Mouse (Mus musculus) intestine, postnatal 0 days (tissue): ENCODE data around the gene Map1a. TPM values are rescaled to one million over a fixed set of nuclear protein-coding genes. Genes with fewer than 3 reads are reported as not detected.

Source experiments
- ATAC-seq: fragments of 200-750 bp; cut with Nextera tagmentation; 2 replicates; pipeline ENCODE4 v1.8.0; 2017; ENCODE audit warnings: mild to moderate bottlenecking, moderate TSS enrichment, moderate library complexity
- H3K27ac ChIP-seq: fragments of 300-500 bp; sonication (generic); 2 replicates; pipeline ENCODE4 v1.5.1; 2014; ENCODE audit warnings: mild to moderate bottlenecking, low read depth, low read length, moderate library complexity
- H3K27me3 ChIP-seq: fragments of 300-500 bp; sonication (generic); replicated peaks from 2 replicates; pipeline ENCODE4 v1.6.1; 2014; ENCODE audit warnings: low read length, mixed read lengths; ENCODE audit not compliant: control insufficient read depth, insufficient read depth
- H3K36me3 ChIP-seq: fragments of 300-500 bp; sonication (generic); 2 replicates; pipeline ENCODE4 v1.6.1; 2014; ENCODE audit warnings: mild to moderate bottlenecking, moderate library complexity; ENCODE audit not compliant: control insufficient read depth, insufficient read depth
- H3K4me1 ChIP-seq: fragments of 300-500 bp; sonication (generic); replicated peaks from 2 replicates; pipeline ENCODE4 v1.6.1; 2014; ENCODE audit warnings: antibody characterized with exemption, low read length, mixed read lengths; ENCODE audit not compliant: control insufficient read depth, insufficient read depth
- H3K4me2 ChIP-seq: fragments of 300-500 bp; sonication (generic); replicated peaks from 2 replicates; pipeline ENCODE4 v1.6.1; 2014; ENCODE audit warnings: low read depth, mild to moderate bottlenecking, moderate library complexity
- H3K4me3 ChIP-seq: fragments of 300-500 bp; sonication (generic); 2 replicates; pipeline ENCODE4 v1.5.1; 2014; ENCODE audit warnings: low read depth, low read length
- H3K9ac ChIP-seq: fragments of 300-500 bp; sonication (generic); 2 replicates; pipeline ENCODE4 v1.6.1; 2014; ENCODE audit warnings: mild to moderate bottlenecking, low read depth, low read length
- H3K9me3 ChIP-seq: fragments of 300-500 bp; sonication (generic); 2 replicates; pipeline ENCODE4 v1.6.1; 2016; ENCODE audit warnings: mixed run types; ENCODE audit not compliant: control insufficient read depth
- CTCF ChIP-seq: sonication (generic); IDR thresholded peaks from 2 replicates; pipeline ENCODE4 v1.5.1; 2016; ENCODE audit warnings: low read depth, mild to moderate bottlenecking, control low read depth, antibody characterized with exemption, moderate library complexity
- WGBS: fragments of 180-500 bp; shearing (Covaris S2); extraction: QIAGEN DNeasy Blood & Tissue Kit; methylation state at CpG from one replicate; pipeline ENCODE4 v1.1.7; 2014; 5-methylcytosine and 5-hydroxymethylcytosine counted together
- polyA plus RNA-seq: library from polyadenylated mRNA; unstranded; fragments of >200 nt; fragmentation: Nextera tagmentation; extraction: Ambion mirVana; gene quantifications from 2 replicates; pipeline ENCODE4 v1.2.1, GENCODE M21; 2015

Gene Map1a
- polyA plus RNA-seq, 1 experiment from 2014 or later = 1.3 TPM

GRCm38 (mm10) chr2:121357494-121357893 is 68.1 kb downstream of the Map1a start, which contains the start of gene Ckmt1:
Gene Ckmt1, plus strand, starts transcription at chr2:121357714.
- peaks cover 5% of the 10 kb centered on the region; the same call in 1 of the 2 replicates for H3K4me1 ChIP-seq
- peak; percentile 61 for ATAC-seq
- H3K9me3 ChIP-seq = no peaks in the 10 kb centered on the region
- H3K27ac ChIP-seq = peak within 1 kb of the TSS; percentile 93
- peak within 1 kb of the TSS; percentile 80 for H3K4me2 ChIP-seq
- peak within 1 kb of the TSS; percentile 51 for H3K4me3 ChIP-seq
- WGBS = 19% methylated on average over 5 of the region's 5 CpGs
- peak within 1 kb of the TSS; percentile 50 for H3K9ac ChIP-seq
- no peak for TF ChIP-seq CTCF
- no peaks in the 10 kb centered on the region for H3K27me3 ChIP-seq
- peaks cover 6% of the 10 kb centered on the region; the same call in 1 of the 2 replicates for H3K36me3 ChIP-seq

GRCm38 (mm10) chr2:121357961-121358360 is 68.6 kb downstream of the Map1a start:
- peak; percentile 48 for ATAC-seq
- Histone ChIP-seq H3K4me1 (peaks cover 5% of the 10 kb centered on the region; the same call in 1 of the 2 replicates), H3K4me2 (peak overlapping the region; percentile 80), H3K9ac (peak overlapping the region; percentile 50), H3K36me3 (peaks cover 6% of the 10 kb centered on the region; the same call in 1 of the 2 replicates), H3K9me3 (no peaks in the 10 kb centered on the region), H3K27ac (peak overlapping the region; percentile 93), H3K4me3 (peak overlapping the region; percentile 51), H3K27me3 (no peaks in the 10 kb centered on the region)
- no peak for TF ChIP-seq CTCF
- WGBS = 0% methylated on average over 4 of the region's 4 CpGs

GRCm38 (mm10) chr2:121358381-121358780 is 69.0 kb downstream of the Map1a start:
- TF ChIP-seq CTCF = no peak
- H3K4me2 ChIP-seq = peak overlapping the region; percentile 80
- peak overlapping the region; percentile 50 for H3K9ac ChIP-seq
- peaks cover 5% of the 10 kb centered on the region; the same call in 1 of the 2 replicates for H3K4me1 ChIP-seq
- peak overlapping the region; percentile 51 for H3K4me3 ChIP-seq
- peak overlapping the region; percentile 93 for H3K27ac ChIP-seq
- peak; percentile 82 for ATAC-seq
- H3K36me3 ChIP-seq = peaks cover 6% of the 10 kb centered on the region; the same call in 1 of the 2 replicates
- WGBS = under 1% methylated on average over 16 of the region's 16 CpGs
- no peaks in the 10 kb centered on the region for H3K27me3 ChIP-seq
- H3K9me3 ChIP-seq = no peaks in the 10 kb centered on the region

- WGBS = 33% methylated on average over 4 of the region's 4 CpGs
- no peak for ATAC-seq
- Histone ChIP-seq H3K27me3 (no peaks in the 10 kb centered on the region), H3K36me3 (peaks cover 10% of the 10 kb centered on the region; the same call in 1 of the 2 replicates), H3K27ac (no peak overlapping the region), H3K4me1 (no peaks in the 10 kb centered on the region; the same call in 1 of the 2 replicates), H3K9me3 (no peaks in the 10 kb centered on the region), H3K9ac (no peak overlapping the region), H3K4me3 (peak overlapping the region; percentile 51), H3K4me2 (peak overlapping the region; percentile 80)
- TF ChIP-seq CTCF = no peak
Observed at GRCm38 (mm10) chr2:121359461-121359860, 70.1 kb downstream of the Map1a start.

Other genes starting within 250 kb of the Map1a start
- 0.07 and 0.09 TPM in 2 replicates for gene Tgm5, start 203.8 kb upstream of the Map1a start, polyA plus RNA-seq
- gene Tgm7, start 179.8 kb upstream of the Map1a start, polyA plus RNA-seq = not detected in 2 replicates
- gene Adal, start 149.2 kb upstream of the Map1a start, polyA plus RNA-seq = 7.1 and 8.2 TPM in 2 replicates
- 14.3 and 14.8 TPM in 2 replicates for gene Lcmt2, start 148.9 kb upstream of the Map1a start, polyA plus RNA-seq
- gene Tubgcp4, start 118.9 kb upstream of the Map1a start, polyA plus RNA-seq = 12.3 and 14.4 TPM in 2 replicates
- gene Zscan29, start 118.5 kb upstream of the Map1a start, polyA plus RNA-seq = 6.0 and 7.1 TPM in 2 replicates
- gene Trp53bp1, start 18.2 kb upstream of the Map1a start, polyA plus RNA-seq = 5.8 and 6.6 TPM in 2 replicates
- 19.2 and 25.0 TPM in 2 replicates for gene Ppip5k1, start 65.8 kb downstream of the Map1a start, polyA plus RNA-seq
- gene Ckmt1, start 68.1 kb downstream of the Map1a start, polyA plus RNA-seq = 1,214 and 1,240 TPM in 2 replicates
- 0.01 and 0.05 TPM in 2 replicates for gene Strc, start 97.6 kb downstream of the Map1a start, polyA plus RNA-seq
- 325 and 353 TPM in 2 replicates for gene Pdia3, start 124.2 kb downstream of the Map1a start, polyA plus RNA-seq
- 1.3 and 1.6 TPM in 2 replicates for gene Catsper2, start 124.2 kb downstream of the Map1a start, polyA plus RNA-seq
- gene Ell3, start 154.7 kb downstream of the Map1a start, polyA plus RNA-seq = 1.9 and 2.6 TPM in 2 replicates
- gene Serf2, start 159.6 kb downstream of the Map1a start, polyA plus RNA-seq = 608 and 648 TPM in 2 replicates
- 61.6 and 65.1 TPM in 2 replicates for gene Hypk, start 163.7 kb downstream of the Map1a start, polyA plus RNA-seq
- gene Serinc4, start 167.2 kb downstream of the Map1a start, polyA plus RNA-seq = 0.05 TPM in 1 of 2 replicates, not detected in the other
- gene Mfap1b, start 184.5 kb downstream of the Map1a start, polyA plus RNA-seq = 25.5 and 26.7 TPM in 2 replicates
- gene Mfap1a, start 217.1 kb downstream of the Map1a start, polyA plus RNA-seq = 10.1 and 11.8 TPM in 2 replicates
- 3.5 and 3.6 TPM in 2 replicates for gene Wdr76, start 217.1 kb downstream of the Map1a start, polyA plus RNA-seq